Mouse (Mus musculus) C2C12 (cell line): ENCODE data around the gene Pbx4.

Source experiments
- CTCF ChIP-seq: IDR thresholded peaks from one replicate; pipeline ENCODE4 v1.5.1; 2011; ENCODE audit not compliant: control insufficient read depth, insufficient read depth, insufficient read length
- FOSL1 ChIP-seq: IDR thresholded peaks from one replicate; pipeline ENCODE4 v1.8.0; 2011; ENCODE audit warnings: mild to moderate bottlenecking, low read length; ENCODE audit not compliant: poor library complexity, insufficient read depth, severe bottlenecking
- MAX ChIP-seq: IDR thresholded peaks from one replicate; pipeline ENCODE4 v1.6.1; 2011; ENCODE audit warnings: mild to moderate bottlenecking, control low read depth
- MYOD1 ChIP-seq: IDR thresholded peaks from one replicate; pipeline ENCODE4 v1.6.1; 2011; ENCODE audit warnings: low read depth; ENCODE audit not compliant: control insufficient read depth, insufficient read length
- USF1 ChIP-seq: IDR thresholded peaks from one replicate; pipeline ENCODE4 v1.6.1; 2011; ENCODE audit warnings: low read depth, mild to moderate bottlenecking, control low read depth, moderate library complexity

DNA sequence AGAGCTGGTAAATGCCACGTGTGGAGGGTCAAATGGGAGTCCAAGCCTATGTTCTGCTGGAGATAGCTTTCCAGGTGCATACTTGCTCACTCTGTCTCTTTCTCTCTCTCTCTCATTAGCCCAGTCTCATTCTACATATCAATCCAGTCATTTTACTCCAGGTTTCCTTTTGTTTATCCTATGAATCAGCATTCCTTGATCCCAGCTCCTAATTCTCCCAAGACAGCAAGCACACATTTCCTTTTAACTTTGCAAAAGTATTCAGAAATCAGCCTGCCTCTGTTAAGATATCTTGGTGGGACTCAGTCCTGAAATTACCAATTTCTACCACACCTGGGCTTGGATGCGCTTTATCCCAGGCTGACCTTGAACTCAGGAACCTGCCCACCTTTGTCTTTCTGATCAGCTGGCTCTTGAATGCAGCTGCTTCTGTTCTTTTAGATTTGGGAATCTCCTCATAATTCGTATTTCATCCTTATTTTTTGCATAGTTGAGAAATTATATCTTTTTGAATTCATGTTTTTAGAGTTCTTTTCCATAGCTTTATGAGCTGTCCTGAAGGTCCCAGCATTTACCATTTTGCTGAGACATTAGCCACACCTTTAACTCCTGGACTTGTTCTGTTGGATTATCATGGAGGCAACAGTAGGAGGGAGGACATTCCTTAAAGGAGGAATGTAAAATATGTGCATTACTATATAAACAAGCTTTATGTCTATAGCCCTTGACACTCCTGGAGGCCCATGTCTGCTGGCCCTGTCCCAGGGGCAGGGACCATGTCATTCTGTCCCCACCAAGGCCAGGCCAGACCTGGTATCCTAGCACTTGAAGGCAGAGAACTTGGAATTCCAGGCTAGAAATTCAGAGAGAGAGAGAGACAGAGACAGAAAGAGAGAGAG, 15.1 kb downstream of the Pbx4 start:
- TF ChIP-seq CTCF (no peak), MAX (no peak), USF1 (no peak), FOSL1 (no peak), MYOD1 (no peak)
